Mouse (Mus musculus) bone marrow macrophage, adult 2 months (primary cell): Measurements from ENCODE around the gene Gm14391. TPM values are rescaled to one million over a fixed set of nuclear protein-coding genes. Genes with fewer than 3 reads are reported as not detected.
"Not testable (repeated sequence)": the region's sequence is repeated elsewhere in the genome, so short reads cannot be mapped to it uniquely, and the experiment has no call there.

Experiments used
- H3K27ac ChIP-seq: 2 replicates; pipeline ENCODE4 v1.5.1; 2012; ENCODE audit warnings: low read depth, low read length; ENCODE audit not compliant: insufficient read depth
- H3K4me1 ChIP-seq: 2 replicates; pipeline ENCODE4 v1.6.1; 2012; ENCODE audit warnings: low read length; ENCODE audit not compliant: control insufficient read depth, insufficient read depth
- H3K4me3 ChIP-seq: 2 replicates; pipeline ENCODE4 v1.5.1; 2012; ENCODE audit warnings: mild to moderate bottlenecking, low read length, moderate library complexity; ENCODE audit not compliant: insufficient read depth
- CTCF ChIP-seq: IDR thresholded peaks from 2 replicates; pipeline ENCODE4 v1.5.1; 2012; ENCODE audit warnings: low read depth, mild to moderate bottlenecking, low read length, moderate library complexity
- POLR2A ChIP-seq: IDR thresholded peaks from 2 replicates; pipeline ENCODE4 v1.6.1; 2012; ENCODE audit warnings: mild to moderate bottlenecking, low read depth, low read length, borderline replicate concordance
- polyA plus RNA-seq: library from polyadenylated mRNA; stranded (reverse); fragments of >200 nt; gene quantifications from 2 replicates; pipeline ENCODE4 v1.2.4, GENCODE M21; 2012; ENCODE audit not compliant: missing spikeins, insufficient read depth, insufficient read length

Gm14391 gene
- polyA plus RNA-seq, 1 experiment = 11.9 TPM

DNA sequence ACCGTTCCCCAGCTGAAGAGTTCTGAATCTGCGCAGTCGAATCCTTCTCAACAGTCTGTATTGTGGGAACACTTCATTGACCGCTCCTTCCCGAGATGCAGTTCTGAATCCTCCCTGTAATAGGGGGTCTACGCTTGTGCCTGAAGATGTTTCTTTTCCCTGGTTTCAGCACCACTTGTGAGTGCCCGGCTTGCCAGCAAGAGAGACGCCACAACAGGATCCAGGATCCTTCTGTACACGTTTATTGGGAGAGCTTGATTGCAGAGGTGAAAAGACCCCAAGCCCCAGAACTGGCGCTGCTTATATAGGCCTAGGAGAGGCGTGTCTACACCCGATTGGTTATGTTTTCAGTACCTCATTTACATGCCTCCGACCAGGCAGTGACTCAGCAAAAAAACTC, 50.0 kb downstream of the Gm14391 start:
- no peak for TF ChIP-seq POLR2A
- no peak for TF ChIP-seq CTCF
- no peak overlapping the region for H3K4me3 ChIP-seq
- no peaks in the 10 kb centered on the region for H3K4me1 ChIP-seq
- H3K27ac ChIP-seq = no peak overlapping the region

DNA sequence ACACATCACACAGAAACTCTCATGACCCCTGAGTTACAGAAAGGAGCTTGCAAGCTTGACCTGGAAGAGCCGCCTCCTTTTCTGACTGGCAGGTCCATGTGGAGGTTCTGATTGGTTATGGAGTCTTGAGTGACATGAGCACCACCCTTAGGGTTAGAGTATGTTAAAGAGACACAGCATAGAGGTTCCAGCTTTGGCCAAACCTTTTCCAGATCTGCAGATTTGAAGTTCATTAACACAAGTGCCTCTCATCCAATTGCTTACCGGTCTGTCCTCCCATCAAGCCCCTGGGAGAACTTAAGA, 64.8 kb downstream of the Gm14391 start, which contains the start of gene Gm14399:
Gene Gm14399 (minus strand): TSS at position 20 of the 303 bp plus-strand sequence.
- H3K27ac ChIP-seq, H3K4me1 ChIP-seq: not testable (repeated sequence)
- H3K4me3 ChIP-seq = peak within 1 kb of the TSS; percentile 76

DNA sequence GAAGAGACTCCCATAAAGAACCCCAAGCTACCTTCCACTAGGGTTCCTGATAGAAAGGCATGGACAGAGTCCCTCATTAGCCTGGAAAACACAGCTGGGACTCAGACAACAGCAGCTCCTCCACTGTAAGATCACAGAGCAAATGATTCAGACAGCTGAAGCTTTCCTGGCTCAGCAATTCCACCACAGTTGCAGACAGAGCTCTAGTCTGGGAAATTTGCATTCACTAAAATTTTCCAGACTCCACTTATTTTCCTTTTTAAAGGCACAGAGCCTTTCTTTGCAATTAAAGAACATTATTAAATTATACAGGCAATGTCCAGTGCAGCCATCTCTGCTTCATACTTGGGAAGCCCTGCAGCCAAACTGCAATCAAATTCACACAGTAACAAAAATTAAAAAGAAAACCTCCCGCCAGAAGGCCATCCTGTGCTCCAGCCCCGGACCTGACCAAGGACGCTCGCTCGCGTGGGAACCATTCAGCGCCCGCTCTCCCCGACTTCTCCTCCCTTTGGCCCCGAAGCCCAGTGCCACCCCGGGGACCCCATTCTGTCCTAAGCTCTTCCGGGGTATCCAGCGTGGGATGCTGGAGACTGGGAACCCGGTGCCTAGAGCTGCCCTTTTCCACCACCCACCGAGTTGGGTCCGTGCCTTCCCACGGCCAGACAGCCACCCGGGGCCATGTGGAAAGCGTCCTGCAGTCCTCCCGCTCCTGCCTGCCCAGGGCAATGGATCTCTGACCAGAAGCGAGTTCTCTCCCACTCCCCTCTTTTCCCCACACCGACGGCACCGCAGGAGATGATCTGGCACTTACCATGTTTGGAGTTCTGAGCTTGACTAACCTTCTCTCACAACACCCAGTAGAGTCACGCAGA, 65.4 kb downstream of the Gm14391 start:
- H3K4me1 ChIP-seq, H3K27ac ChIP-seq: not testable (repeated sequence)
- H3K4me3 ChIP-seq = peak overlapping the region; percentile 76

Other genes with a start within 250 kb of the Gm14391 start
- 5.5 TPM in 1 of 2 replicates, not detected in the other for gene Gm14444, start 196.7 kb downstream of the Gm14391 start, polyA plus RNA-seq
- not detected in 2 replicates for gene Gm14393, start 139.1 kb downstream of the Gm14391 start, polyA plus RNA-seq
- gene Gm14399, start 64.9 kb downstream of the Gm14391 start, polyA plus RNA-seq = 9.1 and 24.8 TPM in 2 replicates
- 0.43 and 0.74 TPM in 2 replicates for gene Gm14443, start 31.0 kb downstream of the Gm14391 start, polyA plus RNA-seq
- gene Gm14440, start 68.2 kb upstream of the Gm14391 start, polyA plus RNA-seq = 8.4 and 11.6 TPM in 2 replicates
- 32.6 and 33.2 TPM in 2 replicates for gene Gm4631, start 131.3 kb upstream of the Gm14391 start, polyA plus RNA-seq
- gene Zfp968, start 165.5 kb upstream of the Gm14391 start, polyA plus RNA-seq = 3.2 and 3.9 TPM in 2 replicates
- gene Gm4724, start 228.9 kb upstream of the Gm14391 start, polyA plus RNA-seq = 2.7 and 4.5 TPM in 2 replicates